Mouse (Mus musculus) heart, postnatal 36 days (tissue): ENCODE data around the gene 1600015I10Rik. TPM values are rescaled to one million over a fixed set of nuclear protein-coding genes. Genes with fewer than 3 reads are reported as not detected.
A peak's percentile ranks its signal among the peaks of the same experiment; 100 is the strongest.
"Not testable (repeated sequence)": the region's sequence is repeated elsewhere in the genome, so short reads cannot be mapped to it uniquely, and the experiment has no call there.

Experiments used
- DNase-seq, 2 experiments: peaks; one replicate each; pipeline ENCODE4 v3.0.0; 2021 to 2022
- intact Hi-C: fragments of 180-260 bp; cut with DNase I; formaldehyde crosslinking; loops from one replicate; pipeline ENCODE4 v1.15.1; 2025
- total RNA-seq, 2 experiments: library from RNA; stranded (reverse); gene quantifications; 2 replicates each; pipeline ENCODE4 v1.2.3; 2021

The 1600015I10Rik gene
- not detected for total RNA-seq

- intact Hi-C loops: no loop called here
- DNase-seq: no peak
These were observed at the start of gene 1600015I10Rik for GRCm38 (mm10) chr6:48929595-48929994. Gene 1600015I10Rik, plus strand, starts transcription at chr6:48929895.

DNA sequence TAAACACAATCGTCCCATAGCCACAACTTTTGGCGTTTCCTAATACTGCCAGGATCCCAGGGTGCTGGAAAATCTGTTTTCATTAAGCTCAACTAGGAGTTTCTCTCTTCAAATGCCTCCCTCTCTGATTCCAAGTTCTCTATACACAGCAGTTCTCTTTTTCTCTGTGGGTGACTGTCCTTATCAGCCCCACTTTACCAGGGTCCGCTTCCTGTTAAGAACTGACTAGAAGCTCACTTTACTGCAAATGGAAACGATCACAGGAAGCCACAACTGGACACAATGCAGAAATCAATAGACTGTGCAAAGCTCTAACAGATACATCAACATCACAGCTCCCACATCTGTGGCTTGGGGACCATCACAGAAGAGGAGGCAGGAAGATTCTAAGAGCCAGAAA, 35.5 kb upstream of the 1600015I10Rik start:
- intact Hi-C loops: no loop called here
- DNase-seq: no peak

DNA sequence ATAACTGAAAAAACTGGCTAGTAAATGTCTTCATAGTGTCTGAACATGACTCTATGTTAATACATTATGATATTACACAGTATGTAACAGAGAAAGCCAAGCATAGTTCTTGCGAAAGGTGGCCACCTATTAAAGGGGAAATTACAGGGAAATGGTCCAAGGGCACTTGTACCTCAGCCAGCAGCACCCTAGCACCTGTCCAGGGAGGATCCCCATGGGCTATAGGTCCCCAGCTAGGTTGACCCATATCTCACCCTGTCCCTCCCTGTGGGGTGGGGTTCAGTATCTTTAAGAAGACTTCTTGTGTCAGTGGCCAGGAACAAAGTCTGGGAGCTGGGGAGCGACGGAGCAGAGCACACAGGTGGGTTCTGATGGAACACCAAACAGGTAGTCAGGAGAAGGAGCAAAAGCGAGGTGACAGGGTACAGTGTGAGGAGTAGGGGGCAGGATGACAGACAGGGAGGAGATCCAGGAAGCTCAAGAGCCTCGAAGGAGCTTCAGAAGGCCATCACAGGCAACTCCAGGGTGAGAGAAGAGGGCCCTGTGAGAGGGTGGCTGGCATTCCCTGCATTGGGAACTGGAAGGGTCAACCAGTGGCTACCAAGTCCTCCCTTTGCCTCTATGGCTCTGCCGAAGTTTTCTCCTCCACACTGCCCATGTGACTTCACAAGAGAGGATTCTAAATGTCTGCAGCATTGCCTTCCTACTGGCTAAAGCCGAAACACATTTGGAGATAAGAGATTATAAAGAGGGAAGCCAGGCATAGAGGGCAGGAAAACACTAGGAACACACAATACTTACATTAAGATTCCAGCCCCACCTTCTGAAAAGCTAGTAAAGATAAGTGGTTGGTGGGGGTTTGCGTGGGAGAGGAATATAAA, 34.5 kb upstream of the 1600015I10Rik start:
- no peak for DNase-seq
- intact Hi-C loops: no loop called here

GRCm38 (mm10) chr6:48895941-48896340, 33.8 kb upstream of the 1600015I10Rik start:
- intact Hi-C loops: no loop called here
- DNase-seq: no peak

DNA sequence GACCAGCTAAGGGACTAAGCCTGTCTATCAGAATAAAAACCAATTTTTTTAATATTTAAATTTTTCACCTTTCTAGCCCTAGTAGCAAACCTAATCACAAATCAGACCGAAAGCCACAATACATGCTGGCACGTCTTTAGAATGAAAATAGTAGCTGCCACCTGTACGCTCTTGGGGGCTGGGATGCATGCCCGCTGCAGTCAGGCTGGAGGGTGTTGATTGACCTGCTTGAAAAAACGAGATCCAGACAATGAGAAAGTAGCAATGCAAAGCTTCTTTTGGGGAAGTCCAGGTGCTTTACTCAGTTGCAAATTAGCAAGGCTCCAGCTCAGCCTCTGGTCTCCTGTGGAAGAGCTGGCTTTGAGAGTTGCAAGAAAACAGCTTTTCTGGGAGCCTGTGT, 32.7 kb upstream of the 1600015I10Rik start:
- intact Hi-C loops: no loop called here
- DNase-seq: no peak

DNA sequence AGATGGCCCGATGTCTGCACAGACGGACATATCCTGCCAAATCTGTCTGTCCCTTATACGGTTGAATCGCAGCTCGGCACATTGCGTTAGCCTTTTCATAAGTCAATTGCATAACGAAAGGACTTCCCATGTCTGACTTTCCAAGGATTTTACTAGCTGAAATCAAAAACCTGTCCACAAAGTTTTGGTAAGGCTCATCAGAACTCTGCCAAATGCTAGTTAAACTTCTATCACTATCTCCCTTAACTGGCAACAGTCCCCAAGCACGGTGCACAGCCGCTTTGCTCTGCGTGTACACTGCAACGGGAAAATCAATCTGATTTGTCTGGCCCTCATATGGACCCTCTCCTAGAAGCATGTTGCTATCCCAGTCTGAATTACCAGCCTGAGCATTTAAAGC, 28.4 kb upstream of the 1600015I10Rik start:
- intact Hi-C loops, DNase-seq: not testable (repeated sequence)

DNA sequence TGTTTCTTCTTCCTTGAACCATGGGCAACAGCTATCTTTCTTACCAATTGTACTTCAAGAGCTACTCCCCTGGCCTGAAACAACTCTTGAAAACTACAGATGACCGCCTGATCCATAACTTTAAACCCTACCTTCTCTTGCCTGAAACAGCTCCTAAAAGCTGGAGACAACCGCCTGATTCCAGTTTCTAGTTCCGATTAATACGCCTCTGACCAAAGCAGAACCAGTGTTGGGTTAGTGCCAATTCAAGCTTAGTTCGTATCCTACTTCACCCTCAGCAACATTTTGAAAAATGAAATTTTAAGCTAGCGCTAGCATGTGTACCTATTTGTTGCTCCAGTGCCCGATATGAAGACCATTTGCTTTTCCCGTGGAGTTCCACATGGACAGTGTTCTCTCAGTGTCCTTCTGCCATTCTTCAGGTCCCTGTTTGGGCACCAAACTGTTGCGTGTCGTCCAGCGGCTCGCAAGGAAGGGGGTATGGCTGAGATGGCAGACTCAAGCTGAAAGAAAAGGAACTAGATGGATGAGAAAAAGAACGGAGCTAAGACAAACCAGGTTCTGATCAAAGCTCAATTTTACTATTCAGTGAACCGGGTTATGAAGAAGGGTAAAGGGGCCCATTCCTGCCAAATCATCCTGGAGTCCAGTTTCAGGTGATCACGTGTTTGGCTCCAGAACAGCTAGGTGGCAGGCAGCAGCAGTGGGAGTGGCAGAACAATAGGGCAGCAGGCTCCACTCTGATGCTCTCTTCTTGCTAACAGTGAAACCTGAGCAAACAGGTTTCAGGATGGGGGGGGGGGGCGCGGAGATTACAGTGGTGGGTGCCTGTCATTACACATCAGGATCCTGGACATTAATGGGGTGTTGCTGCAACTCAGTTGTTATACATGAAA, 26.9 kb upstream of the 1600015I10Rik start:
- intact Hi-C loops: no loop called here
- no peak for DNase-seq

GRCm38 (mm10) chr6:48903437-48903836, 26.3 kb upstream of the 1600015I10Rik start:
- intact Hi-C loops: no loop called here
- DNase-seq: no peak

- intact Hi-C loops: no loop called here
- DNase-seq: no peak
These were observed 24.1 kb upstream of the 1600015I10Rik start for GRCm38 (mm10) chr6:48905606-48906005.

DNA sequence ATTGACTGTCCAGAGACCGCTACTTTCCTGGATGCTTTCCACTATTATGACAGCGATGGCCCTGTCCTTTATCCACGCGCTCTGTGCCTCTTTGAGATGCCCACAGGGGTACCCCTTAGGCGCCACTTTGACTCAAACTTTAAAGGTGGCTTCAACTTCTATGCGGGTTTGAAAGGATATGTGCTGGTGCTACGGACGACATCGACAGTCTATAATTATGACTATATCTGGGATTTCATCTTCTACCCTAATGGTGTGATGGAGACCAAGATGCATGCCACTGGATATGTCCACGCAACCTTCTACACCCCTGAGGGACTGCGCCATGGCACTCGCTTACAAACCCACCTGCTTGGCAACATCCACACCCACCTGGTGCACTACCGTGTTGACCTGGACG, 23.3 kb upstream of the 1600015I10Rik start:
- intact Hi-C loops: no loop called here
- no peak for DNase-seq

DNA sequence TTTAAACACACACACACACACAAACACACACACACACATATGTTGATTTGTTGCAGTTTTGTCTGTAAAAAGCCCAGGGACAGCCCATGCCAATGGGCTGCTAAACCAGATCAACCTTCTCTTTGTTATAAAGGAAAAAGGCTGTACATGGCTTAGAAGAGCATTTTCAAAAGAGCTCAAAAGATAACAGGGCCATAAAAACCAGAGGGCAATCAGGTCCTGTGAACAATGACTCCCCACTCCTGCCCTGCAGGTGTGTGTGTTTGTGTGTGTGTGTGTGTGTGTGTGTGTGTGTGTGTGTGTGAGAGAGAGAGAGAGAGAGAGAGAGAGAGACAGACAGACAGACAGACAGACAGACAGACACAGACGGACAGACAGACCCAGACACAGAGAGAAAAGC, 20.5 kb upstream of the 1600015I10Rik start:
- DNase-seq: no peak
- intact Hi-C loops: no loop called here

DNA sequence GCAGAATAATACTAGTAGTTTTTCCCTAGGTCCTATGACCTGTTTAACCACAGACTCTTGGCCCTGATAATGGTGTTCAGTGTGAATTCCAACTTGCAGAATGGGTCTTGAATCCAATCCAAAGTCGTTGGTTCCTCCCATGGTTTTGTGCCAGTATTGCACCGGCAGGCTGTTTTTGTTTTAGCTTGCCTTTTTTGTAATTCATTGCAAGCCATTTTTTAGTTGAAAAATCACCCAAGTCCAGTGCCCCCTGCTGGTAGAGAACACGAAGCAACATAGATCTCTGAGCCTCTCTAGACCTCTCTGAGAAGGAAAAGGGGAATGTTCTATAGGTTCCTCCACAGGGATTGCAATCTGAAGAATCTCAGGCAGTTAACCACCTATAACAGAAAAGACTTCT, 17.7 kb upstream of the 1600015I10Rik start:
- intact Hi-C loops: loop anchor here (5.0 kb wide), 1 partner anchor 95 kb away; no protein-coding TSS in a partner anchor
- no peak for DNase-seq

- no peak for DNase-seq
- intact Hi-C loops: loop anchor here (5.0 kb wide), 1 partner anchor 96 kb away; no protein-coding TSS in a partner anchor
These were observed 16.1 kb upstream of the 1600015I10Rik start for GRCm38 (mm10) chr6:48913587-48913986.

GRCm38 (mm10) chr6:48949596-48949995, 19.9 kb downstream of the 1600015I10Rik start:
- DNase-seq: no peak
- intact Hi-C loops: no loop called here

- DNase-seq: no peak
- intact Hi-C loops: loop anchor here (10.0 kb wide), 1 partner anchor 306 kb away; the partner anchor contains the start of gene Gimap8
These were observed 21.0 kb downstream of the 1600015I10Rik start for GRCm38 (mm10) chr6:48950676-48951075.

DNA sequence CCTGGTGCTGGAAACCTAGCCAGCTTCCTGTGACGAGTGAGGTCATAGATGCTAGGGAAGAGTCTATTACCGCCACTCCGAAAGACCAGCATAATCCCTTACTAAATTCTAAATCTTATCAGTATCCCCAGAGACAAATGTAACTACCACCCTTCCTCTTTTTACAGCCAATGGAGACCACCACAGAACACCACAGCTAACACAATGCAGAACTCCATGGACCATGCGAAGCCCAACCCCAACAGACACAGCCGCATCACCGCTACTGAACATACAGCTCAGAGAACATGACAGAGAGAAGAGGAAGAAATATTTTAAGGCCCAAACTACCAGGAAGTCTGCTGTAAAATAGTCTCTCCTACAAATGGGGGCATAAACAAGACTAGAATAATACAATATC, 21.9 kb downstream of the 1600015I10Rik start:
- DNase-seq: no peak
- intact Hi-C loops: loop anchor here (10.0 kb wide), 1 partner anchor 307 kb away; the partner anchor contains the start of gene Gimap8

GRCm38 (mm10) chr6:48953220-48953619, 23.5 kb downstream of the 1600015I10Rik start:
- intact Hi-C loops: loop anchor here (1.0 to 10.0 kb wide), 2 partner anchors 91 to 308 kb away; partner anchors contain the start of gene Gimap8
- DNase-seq: no peak

- intact Hi-C loops: loop anchor here (2.0 to 10.0 kb wide), 2 partner anchors 135 to 309 kb away; partner anchors contain the start of gene Gimap8
- DNase-seq: no peak
These were observed 24.5 kb downstream of the 1600015I10Rik start for GRCm38 (mm10) chr6:48954211-48954610.

- intact Hi-C loops: loop anchor here (2.0 to 10.0 kb wide), 3 partner anchors 136 to 310 kb away; partner anchors contain the start of gene Gimap8
- peak; percentile 21 to 41 for DNase-seq
These were observed 25.3 kb downstream of the 1600015I10Rik start for GRCm38 (mm10) chr6:48954946-48955345.

DNA sequence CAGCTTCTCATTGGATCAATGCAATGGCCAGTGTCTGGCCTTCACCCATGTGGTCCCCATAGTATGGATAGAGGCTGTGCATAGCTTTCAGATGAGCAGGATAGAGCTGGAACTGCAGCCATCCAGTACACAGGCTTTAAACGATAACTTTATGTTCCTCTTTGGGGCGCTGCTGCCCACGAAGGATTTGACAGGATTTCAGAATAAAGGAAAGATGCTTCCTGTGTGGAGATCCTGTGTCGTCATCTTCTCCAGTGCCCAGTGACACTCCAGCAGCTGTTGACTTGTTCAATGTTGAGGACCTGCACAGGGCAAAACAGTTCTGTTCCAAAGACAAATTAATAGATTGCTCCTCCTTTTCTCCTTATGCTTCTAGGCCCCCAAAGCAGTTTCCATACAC, 27.1 kb downstream of the 1600015I10Rik start:
- intact Hi-C loops: loop anchor here (5.0 to 10.0 kb wide), 2 partner anchors 289 to 312 kb away; partner anchors contain the start of gene Gimap8
- no peak for DNase-seq

DNA sequence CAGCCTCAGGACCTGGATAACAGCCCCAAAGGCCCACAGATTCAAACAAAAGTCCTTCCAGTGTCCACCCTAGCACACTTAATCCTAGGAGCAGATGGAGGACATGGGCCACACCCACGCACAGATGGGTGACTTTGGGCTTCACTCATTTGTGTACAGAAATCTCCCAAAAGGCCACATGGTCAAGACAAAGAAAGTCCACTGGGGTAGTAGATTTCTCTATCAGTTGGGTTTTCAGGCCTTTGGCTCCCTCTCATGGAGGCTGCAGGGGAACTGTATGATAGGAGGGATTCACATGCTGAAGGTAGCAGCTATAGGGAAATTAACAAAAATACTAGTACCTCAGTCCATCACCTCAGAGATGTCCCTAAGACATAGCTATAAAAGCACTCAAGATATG, 28.4 kb downstream of the 1600015I10Rik start:
- intact Hi-C loops: loop anchor here (5.0 to 10.0 kb wide), 2 partner anchors 291 to 313 kb away; partner anchors contain the start of gene Gimap8
- no peak for DNase-seq
